Mouse (Mus musculus) mouse embryonic stem cell (cell line): ENCODE data around the gene Cfap57.

ENCODE experiments used
- in situ Hi-C, 2 experiments: fragments of 300-500 bp; cut with MboI; formaldehyde crosslinking; loops; 1 replicate in 1 of 2; 3 replicates in 1 of 2; pipeline ENCODE4 v1.14.3; 2019 to 2020; ENCODE audit warnings: low sequenced_read_pairs in 2 of 2, low pct_unique_long_range_greater_than_20kb in 1 of 2, mixed read lengths in 1 of 2; ENCODE audit not compliant: unreplicated experiment in 1 of 2

Cfap57 gene

DNA sequence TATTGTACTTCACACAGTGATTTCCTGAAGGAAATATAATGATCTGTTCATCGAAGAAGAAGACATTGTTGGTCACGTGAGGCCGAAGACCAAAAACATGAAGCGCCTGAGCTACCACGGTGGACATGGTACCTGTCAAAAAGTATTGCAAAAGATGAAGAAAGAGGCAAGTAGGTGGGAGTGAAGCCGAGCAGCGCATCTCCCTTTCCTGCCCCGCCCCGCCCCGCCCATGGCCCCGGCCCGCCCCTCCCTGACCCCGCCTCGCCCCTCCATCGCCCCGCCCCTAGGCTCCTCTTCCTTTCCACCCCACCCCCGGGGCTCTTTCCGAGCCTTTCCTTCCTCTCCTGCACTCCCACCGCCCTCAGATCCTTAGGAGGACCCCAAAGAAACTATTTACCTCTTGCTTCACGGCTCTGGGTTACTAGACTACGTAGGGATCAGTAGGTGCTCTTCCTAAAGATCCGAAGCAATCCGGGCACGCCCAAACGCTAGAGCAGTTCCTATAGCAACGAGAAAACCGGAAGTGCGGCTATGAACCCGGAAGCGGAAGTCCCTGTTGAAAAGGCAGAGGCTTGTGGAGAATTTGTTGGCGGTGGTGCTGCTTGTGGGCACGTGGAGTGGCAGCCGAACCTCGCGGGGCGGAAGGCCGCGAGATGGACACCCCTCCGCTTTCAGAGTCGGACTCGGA is at the start of gene Cfap57, which contains the start of gene Ebna1bp2:
Gene Cfap57 (minus strand): TSS at position 499 of the 688 bp plus-strand sequence.
Gene Ebna1bp2 (plus strand): TSS at position 521 of the 688 bp plus-strand sequence.
- in situ Hi-C loops, result loop anchor here in 1 of 2 experiments (25.0 kb wide), 1 partner anchor 542 kb away; the partner anchor contains the start of gene Zfp691

DNA sequence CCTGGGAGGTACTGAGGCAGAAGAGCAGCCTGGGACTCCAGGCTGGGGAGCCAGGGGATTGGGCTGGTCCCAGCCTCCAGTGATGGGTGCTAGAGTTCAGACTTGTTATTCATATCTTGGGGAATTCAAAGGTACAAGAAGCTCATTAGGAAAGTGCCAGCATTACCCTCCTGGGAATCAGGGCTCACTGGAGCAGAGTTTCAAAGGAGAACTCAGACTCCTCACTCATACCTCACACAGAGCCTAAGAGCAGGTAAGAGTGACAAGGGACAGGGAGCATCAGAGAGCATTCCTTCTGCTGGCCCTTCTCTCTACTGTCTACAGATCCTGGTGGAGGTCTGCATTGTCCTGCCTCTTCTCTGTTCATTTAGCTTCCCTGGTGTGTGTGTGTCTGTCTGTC is 38.1 kb upstream of the Cfap57 start, which contains the start of gene Olfr62:
Gene Olfr62 (plus strand): TSS at position 301 of the 400 bp plus-strand sequence.
- in situ Hi-C loops, result no loop called here

DNA sequence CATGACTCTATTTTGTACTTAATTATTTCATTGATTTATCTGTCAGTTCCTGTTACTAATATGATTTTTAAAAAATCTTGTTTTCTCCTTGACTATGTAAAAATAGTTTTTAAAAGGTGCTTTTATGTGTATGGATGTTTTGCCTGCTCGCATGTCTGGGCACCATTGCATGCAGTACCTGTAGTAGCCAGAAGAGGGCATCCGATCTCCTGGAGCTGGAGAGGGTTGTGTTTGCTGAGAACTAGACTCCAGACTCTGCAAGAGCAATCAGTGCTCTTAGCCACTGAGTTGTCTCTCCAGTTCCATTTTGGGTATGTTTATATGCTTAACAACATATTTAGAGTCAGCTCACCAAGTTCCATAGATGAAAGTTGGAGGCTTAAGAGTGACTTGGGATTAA is 24.7 kb upstream of the Cfap57 start:
- in situ Hi-C loops, result loop anchor here (10.0 to 25.0 kb wide), 3 partner anchors 340 to 517 kb away; partner anchors contain the start of gene Zfp691 (in 1 of the 2)

DNA sequence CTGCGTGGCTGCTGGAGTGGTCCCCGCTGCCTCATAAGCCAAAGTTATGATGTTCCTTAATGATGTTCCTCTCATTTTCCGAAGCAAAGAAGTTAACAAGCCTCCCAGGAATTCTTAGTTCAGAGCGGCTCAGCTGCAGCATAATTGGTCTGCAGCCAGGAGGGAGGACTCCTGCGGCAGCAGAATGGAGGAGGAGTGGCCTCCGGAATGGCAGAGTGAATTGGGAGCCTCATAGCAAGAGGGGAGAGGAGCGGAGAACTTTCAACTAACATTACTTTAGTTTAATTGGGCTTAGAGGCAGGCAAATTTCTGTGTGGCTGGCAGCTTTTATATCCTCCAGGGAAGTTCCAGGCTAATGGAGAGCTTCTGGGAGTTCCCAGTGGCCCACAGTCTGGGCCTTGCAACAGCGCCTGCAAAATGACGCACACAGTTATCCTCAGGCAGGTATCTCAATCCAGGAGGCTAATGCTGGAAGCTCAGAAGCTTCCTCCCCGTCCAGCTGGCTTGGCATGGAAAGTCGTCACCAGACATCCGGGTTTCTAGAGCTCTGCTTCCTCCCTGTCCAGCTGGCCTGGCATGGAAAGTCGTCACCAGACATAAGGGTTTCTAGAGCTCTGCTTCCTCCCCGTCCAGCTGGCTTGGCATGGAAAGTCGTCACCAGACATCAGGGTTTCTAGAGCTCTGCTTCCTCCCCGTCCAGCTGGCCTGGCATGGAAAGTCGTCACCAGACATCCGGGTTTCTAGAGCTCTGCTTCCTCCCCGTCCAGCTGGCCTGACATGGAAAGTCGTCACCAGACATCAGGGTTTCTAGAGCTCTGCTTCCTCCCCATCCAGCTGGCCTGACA is 22.0 kb upstream of the Cfap57 start:
- in situ Hi-C loops, result loop anchor here (10.0 to 25.0 kb wide), 3 partner anchors 342 to 520 kb away; partner anchors contain the start of gene Zfp691 (in 1 of the 2)

DNA sequence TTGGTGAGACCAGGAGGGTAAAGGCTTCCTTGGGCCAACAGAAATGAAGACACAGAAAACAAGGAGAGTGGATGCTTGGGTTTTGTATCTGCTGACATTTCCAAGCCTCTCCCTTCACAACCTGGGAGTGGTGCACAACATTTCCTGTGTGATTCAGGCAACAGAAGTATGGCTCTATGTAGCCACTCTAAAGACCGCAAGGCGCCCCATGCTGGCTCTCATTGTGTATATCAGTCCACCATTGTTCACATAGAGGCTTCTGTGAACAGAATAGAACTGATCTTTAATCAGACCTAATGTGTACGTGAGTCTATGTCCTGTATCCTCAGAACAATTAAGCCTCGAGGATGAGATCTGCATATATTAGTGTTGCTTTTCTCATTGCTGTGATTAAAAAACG is 9.7 kb upstream of the Cfap57 start:
- in situ Hi-C loops, result loop anchor here in 1 of 2 experiments (25.0 kb wide), 2 partner anchors 357 to 532 kb away; partner anchors contain the start of gene Zfp691

DNA sequence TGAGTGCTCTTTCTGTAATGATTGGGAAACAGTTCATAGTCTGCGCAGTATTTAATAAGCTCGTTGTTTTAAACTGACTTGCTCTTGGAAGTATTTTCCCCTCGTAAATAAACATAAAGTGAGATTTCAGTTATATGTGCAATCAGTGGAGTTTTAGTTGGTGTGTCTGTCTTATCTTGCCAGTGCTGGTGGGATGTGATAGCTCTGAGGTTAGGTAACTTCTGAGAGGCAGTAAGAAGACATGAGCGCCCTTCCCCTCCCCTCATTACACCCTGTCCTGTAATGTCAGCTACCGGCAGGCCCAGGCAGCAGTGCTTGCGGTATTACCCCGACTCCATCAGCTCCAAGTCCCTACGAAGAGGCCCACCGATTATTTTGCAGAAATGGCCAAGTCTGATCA is 1.2 kb upstream of the Cfap57 start:
- in situ Hi-C loops, result loop anchor here in 1 of 2 experiments (25.0 kb wide), 1 partner anchor 541 kb away; the partner anchor contains the start of gene Zfp691

DNA sequence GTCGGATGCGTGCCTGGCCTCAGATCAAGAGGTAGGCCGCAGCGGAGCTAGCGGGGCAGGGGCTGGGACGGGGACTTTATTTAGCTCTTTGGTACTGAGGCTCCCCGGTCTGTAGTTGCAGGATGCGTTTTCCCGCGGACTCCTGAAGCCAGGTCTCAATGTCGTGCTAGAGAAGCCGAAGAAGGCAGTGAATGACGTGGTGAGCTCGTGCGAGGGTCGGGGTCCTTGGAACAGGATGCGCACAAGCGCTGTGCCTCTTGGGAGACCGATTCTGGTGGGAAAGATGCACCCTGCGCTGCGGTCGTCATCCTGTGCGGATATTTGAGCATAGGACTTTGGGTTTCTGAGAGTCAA is 367 bp upstream of the Cfap57 start:
- in situ Hi-C loops, result loop anchor here in 1 of 2 experiments (25.0 kb wide), 1 partner anchor 541 kb away; the partner anchor contains the start of gene Zfp691

DNA sequence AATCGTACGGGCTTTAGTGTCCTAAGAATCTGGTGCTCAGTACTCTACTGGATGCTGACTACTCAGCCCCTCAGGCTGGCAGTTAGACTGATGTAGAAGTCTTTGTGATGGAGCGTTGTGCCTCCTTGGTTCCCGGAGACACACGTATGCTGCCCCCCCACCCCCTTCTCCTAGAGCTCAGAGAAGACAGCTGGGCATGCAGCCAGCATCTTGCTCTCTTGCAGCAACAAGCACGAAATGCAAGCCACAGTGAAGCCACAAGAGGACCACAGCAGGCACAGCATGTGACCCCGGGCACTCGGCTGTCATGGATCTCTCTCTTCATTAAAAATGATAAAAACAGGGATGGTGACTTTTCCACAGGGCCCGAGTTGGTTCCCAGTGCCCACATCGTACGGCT is 5.2 kb downstream of the Cfap57 start:
- in situ Hi-C loops, result loop anchor here in 1 of 2 experiments (25.0 kb wide), 1 partner anchor 547 kb away; the partner anchor contains the start of gene Zfp691

DNA sequence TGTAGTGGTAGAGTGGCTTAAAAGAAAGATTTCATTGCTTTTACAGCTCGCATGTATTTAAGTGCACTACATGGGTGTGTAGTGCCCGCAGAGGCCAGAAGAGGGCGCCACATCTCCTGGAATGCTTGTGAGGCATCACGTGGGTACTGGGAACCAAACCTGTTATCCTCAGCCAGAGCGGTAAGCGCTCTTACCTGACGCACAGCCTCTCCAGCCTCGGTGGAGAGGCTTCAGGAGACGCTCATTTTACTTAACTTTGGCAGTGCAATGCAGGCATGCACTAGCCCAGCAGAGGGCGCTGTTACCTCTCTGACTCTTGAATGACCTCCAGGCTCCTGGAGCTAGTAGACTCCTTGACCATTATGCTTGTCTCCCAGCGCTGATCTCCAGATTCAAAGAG is 8.0 kb downstream of the Cfap57 start:
- in situ Hi-C loops, result loop anchor here in 1 of 2 experiments (25.0 kb wide), 1 partner anchor 550 kb away; the partner anchor contains the start of gene Zfp691

DNA sequence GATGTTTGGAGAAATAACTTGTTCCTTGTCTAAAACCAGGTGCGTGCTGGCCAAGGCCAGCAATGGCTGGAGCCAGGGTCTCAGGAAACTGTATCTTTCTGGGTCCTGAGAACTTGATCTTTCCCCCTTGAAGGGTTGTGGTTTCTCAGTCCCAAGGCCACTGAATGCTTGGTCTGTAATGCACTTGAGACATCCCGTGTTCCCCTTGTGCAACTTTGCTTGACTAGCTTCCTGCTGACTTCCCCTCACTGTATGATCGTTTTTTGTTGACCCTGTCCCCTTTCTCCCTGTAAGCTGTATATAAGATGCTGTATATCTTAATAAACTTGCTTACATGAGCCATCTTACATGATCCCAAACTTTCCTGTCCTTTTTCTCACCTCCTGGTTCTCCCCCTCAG is 10.7 kb downstream of the Cfap57 start:
- in situ Hi-C loops, result loop anchor here in 1 of 2 experiments (25.0 kb wide), 1 partner anchor 552 kb away; the partner anchor contains the start of gene Zfp691

DNA sequence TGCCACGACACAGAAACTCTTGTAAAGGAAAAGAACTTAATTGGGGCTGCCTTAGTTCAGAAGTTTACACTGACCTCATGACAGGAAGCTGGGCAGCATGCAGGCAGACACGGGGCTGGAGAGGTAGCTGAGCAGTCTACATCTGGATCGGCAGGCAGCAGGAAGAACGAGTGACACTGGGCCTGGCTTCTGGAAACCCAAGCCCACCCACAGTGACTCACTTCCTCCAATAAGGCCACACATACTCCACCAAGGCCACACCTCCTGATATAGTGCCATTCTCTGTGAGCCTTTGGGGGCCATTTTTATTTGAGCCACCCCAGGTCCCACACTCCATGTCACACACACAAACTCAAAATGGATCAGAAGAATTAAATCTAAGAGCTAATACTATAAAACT is 16.5 kb downstream of the Cfap57 start:
- in situ Hi-C loops, result loop anchor here in 1 of 2 experiments (25.0 kb wide), 1 partner anchor 558 kb away; the partner anchor contains the start of gene Zfp691

DNA sequence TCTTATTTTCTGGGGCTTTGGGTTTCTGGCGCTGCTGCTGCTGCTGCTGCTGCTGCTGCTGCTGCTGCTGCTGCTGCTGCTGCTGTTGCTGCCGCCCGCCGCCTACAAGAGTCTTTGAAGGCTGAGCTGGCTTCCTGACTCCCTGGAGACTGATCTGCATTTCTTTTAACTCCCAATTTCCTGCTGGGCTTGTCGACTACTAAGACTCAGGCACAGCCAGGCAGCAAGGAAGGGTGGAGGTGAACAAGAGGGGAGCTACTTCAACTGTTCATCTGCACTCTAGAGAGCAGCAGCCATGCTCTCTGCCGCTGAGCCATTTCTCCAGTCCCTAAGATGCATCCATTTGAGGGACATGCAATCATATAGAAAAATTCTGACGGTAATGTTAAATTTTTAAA is 30.8 kb downstream of the Cfap57 start:
- in situ Hi-C loops, result no loop called here

DNA sequence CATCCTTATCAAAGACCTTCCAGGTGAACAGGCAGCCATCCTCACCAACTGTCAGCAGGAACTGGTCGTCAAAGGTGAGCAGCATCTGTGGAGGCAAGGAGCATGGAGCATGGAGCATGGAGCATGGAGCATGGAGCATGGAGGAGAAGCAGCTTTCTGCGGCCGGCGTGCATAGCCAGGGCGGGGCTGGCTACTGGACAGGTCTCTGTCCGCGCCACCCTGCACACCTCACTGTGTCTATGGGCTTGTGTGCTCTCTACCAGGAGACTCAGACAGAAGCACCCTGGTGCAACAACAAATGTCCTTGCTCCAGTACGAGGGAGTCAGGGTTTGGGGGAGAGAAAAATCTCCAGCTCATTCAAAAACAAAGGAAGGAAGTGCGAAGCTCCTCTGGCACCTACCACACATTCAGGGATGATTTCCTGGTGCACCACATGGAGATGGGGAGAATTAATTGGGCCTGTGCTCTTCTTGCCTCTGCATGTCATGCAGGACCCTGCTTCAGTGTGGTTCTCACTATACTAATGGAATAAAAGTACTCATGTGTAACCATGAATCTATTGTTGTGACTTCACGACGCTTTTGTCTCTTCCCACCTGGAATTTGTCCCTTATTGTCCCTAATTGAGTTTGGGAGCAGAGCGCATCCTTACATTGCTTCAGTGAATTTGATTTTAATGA is 31.4 kb downstream of the Cfap57 start:
- in situ Hi-C loops, result no loop called here

DNA sequence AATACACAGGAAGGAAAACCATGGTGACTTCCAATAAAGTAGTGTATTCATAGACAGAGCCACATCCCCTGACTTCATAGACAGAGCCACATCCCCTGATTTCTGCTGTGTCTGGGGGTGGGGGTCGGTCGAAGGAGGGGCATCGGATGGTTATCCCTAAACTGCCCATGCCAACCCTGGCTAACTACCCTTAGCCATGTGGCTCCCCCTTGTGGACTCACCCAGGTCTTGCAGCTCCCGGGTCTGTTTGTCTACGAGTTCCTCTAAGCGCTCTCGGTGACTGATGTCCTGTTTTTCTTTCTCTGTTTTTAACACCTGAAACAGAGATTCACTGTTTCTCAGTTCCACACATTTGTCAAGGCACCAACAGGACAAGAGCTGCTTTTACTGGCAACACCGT is 37.9 kb downstream of the Cfap57 start:
- in situ Hi-C loops, result no loop called here

DNA sequence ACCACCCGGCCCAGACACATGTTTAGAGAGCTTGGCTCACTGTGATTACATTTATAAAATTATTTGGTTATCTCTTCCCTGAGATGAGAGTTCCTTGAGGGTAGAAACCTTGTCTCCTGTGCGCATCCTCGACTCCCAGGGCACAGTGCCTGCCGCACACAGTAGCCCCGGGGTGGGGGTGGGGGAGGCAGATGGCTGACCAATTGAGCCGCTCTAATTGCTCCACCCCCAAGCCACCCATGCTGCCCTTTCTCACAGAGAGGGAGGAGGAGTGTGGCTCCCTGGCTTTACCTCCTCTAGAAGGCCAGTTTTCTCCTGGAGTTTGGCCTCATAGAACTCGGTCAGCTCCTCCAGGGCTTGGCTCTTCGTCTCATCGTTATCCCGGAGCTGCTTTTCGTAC is 39.1 kb downstream of the Cfap57 start:
- in situ Hi-C loops, result no loop called here

DNA sequence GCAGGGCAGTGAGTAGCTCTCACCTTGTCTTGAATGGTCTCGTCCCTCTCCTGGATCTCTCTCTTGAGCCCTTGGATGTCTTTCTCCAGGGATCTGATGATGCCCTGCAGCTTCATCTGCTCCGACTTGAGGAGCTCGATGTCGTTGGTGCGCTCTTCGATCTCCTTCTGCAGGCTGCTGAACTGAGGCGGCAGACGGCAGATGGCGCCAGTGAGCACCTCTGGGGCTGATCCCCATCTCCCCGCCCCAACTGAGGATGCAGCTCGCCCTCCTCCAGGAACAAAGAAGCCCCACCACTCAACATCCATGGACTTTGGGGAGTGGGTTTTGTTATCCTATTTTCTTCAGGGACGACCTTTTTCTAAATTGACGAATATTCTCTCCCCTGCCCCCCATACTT is 41.3 kb downstream of the Cfap57 start:
- in situ Hi-C loops, result no loop called here

DNA sequence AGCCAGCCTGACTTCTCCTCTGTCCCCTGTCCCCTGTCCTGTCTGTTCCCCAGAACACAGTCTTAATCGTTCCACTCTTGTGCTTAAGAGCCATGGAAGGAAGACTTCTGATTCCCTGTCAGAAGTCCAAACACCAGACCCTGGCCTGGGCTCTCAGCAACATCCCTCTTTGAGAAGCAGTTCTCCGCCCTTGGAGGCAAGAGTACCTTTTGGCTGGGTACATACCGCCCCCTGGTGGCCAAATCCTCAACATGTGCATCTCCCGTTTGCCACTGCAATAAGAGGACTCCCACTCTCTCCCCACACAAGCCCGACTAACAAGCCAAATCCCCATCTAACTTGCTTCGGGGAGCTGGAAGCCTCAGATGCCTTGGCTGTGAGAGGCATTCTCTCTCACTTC is 44.5 kb downstream of the Cfap57 start:
- in situ Hi-C loops, result no loop called here

DNA sequence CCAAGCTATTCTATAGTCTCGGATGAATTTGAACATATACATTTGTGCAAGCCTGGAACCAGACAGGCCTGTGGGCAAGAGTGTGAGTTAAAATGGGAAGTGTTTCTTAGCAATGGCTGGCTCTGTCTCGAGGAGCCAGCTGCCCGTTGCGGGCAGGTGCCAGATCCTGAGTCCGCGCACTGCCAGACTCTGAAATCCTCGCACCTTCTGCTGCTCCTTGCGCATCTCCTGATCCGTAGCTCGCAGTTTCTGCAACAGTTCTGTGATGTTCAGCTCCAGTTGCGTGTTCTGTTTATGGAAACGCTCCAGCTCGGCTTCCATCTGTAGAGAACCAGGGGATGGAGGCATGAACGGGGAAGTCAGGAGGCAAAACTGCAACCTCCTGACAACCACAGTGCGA is 49.1 kb downstream of the Cfap57 start:
- in situ Hi-C loops, result loop anchor here in 1 of 2 experiments (25.0 kb wide), 1 partner anchor 484 kb away; no protein-coding TSS in a partner anchor
